Mouse (Mus musculus) frontal cortex, adult 2 months (tissue): Measurements from ENCODE around the gene Nsd2. TPM values are rescaled to one million over a fixed set of nuclear protein-coding genes. Genes with fewer than 3 reads are reported as not detected.

Experiments used
- DNase-seq, 2 experiments: peaks; one replicate each; pipeline ENCODE4 v3.0.0; 2022; ENCODE audit warnings: low spot score in 1 of 2; ENCODE audit errors: extremely low spot score in 1 of 2
- polyA plus RNA-seq: library from polyadenylated mRNA; depleted of rRNA; stranded (reverse); fragments of >200 nt; gene quantifications from 2 replicates; pipeline ENCODE4 v1.2.3, GENCODE M21; 2012; rRNA removed

The Nsd2 gene
- polyA plus RNA-seq, result 45.4 and 46.9 TPM in 2 replicates

GRCm38 (mm10) chr5:33819876-33820732, at the start of gene Nsd2:
Gene Nsd2, plus strand, starts transcription at chr5:33820725.
- peak; percentile 68 to 93 for DNase-seq

- no peak for DNase-seq
These were observed 43.3 kb upstream of the Nsd2 start for GRCm38 (mm10) chr5:33777195-33777594.

GRCm38 (mm10) chr5:33781964-33782344, 38.6 kb upstream of the Nsd2 start:
- no peak for DNase-seq

- peak; percentile 96 to 97 for DNase-seq
These were observed 38.1 kb upstream of the Nsd2 start, which contains the start of gene Letm1 for GRCm38 (mm10) chr5:33782345-33782998. Gene Letm1, minus strand, starts transcription at chr5:33782817.

GRCm38 (mm10) chr5:33782999-33783390, 37.5 kb upstream of the Nsd2 start:
- DNase-seq, result peak in 1 of 2 experiments; percentile 17

GRCm38 (mm10) chr5:33791912-33792643, 28.4 kb upstream of the Nsd2 start:
- DNase-seq, result no peak

- DNase-seq, result no peak
These were observed 17.2 kb upstream of the Nsd2 start for GRCm38 (mm10) chr5:33803337-33803736.

- DNase-seq, result no peak
These were observed 9.0 kb upstream of the Nsd2 start for GRCm38 (mm10) chr5:33811519-33811918.

- no peak for DNase-seq
These were observed 4.4 kb upstream of the Nsd2 start for GRCm38 (mm10) chr5:33816008-33816725.

- DNase-seq, result no peak
These were observed 2.4 kb upstream of the Nsd2 start for GRCm38 (mm10) chr5:33818104-33818503.

GRCm38 (mm10) chr5:33819141-33819875, 1.2 kb upstream of the Nsd2 start:
- peak; percentile 53 to 68 for DNase-seq

GRCm38 (mm10) chr5:33820733-33821621, 452 bp downstream of the Nsd2 start:
- peak in 1 of 2 experiments; percentile 38 for DNase-seq

- no peak for DNase-seq
These were observed 1.4 kb downstream of the Nsd2 start for GRCm38 (mm10) chr5:33821901-33822427.

GRCm38 (mm10) chr5:33822456-33822855, 1.9 kb downstream of the Nsd2 start:
- DNase-seq, result no peak

GRCm38 (mm10) chr5:33826001-33826400, 5.5 kb downstream of the Nsd2 start:
- DNase-seq, result no peak

- no peak for DNase-seq
These were observed 7.6 kb downstream of the Nsd2 start for GRCm38 (mm10) chr5:33828107-33828506.

GRCm38 (mm10) chr5:33829958-33830357, 9.4 kb downstream of the Nsd2 start:
- no peak for DNase-seq

GRCm38 (mm10) chr5:33830832-33831231, 10.3 kb downstream of the Nsd2 start:
- DNase-seq, result no peak

- no peak for DNase-seq
These were observed 20.8 kb downstream of the Nsd2 start for GRCm38 (mm10) chr5:33841331-33841730.
